Mouse (Mus musculus) lung, adult 2 months (tissue): ENCODE data around the gene Mmp19.

ENCODE experiments used
- CTCF ChIP-seq: fragments of 200-500 bp; IDR thresholded peaks from 2 replicates; pipeline ENCODE4 v1.5.1; 2011; ENCODE audit warnings: mild to moderate bottlenecking, low read length, control low read depth; ENCODE audit not compliant: insufficient read depth
- POLR2A ChIP-seq: fragments of 200-500 bp; IDR thresholded peaks from 2 replicates; pipeline ENCODE4 v1.6.1; 2011; ENCODE audit warnings: low read depth, mild to moderate bottlenecking, control low read depth, low read length, borderline replicate concordance; ENCODE audit errors: extremely low read depth

DNA sequence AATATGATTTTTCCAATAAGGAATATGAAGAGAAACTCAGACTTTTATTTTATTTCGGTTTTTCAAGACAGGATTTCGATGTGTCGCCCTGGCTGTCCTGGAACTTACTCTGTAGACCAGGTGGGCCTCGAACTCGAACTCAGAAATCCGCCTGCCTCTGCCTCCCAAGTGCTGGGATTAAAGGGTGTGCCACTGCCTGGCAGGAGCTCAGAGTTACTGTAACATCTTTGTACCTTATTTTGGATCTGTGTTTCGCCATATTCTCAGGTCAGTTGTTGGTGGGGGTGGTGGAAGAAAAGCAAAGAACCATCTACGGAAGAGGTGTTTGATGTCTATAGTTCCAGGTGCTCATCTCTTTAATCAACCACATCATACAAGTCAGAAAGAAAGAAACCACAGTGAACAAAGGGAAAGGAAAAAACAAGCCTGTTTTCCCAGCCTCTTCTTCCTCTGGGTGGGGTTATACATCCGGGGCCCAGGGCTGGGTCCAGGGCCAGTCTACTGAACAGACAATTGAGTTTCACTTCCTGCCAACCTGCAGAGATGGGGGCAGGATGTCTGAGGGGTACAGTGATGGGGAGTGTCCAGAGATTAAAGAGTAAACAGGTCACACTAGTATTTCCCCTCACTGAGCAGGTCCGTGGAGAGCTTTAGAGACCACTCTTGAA is 44.6 kb upstream of the Mmp19 start:
- TF ChIP-seq CTCF (no peak), POLR2A (no peak)
